Mouse (Mus musculus): ENCODE measurements around the gene Cldn12. TPM values are rescaled to one million over a fixed set of nuclear protein-coding genes. Genes with fewer than 3 reads are reported as not detected.
A peak's percentile ranks its signal among the peaks of the same experiment; 100 is the strongest.

The Cldn12 gene
- 17.3 and 18.8 TPM in 2 replicates for polyA plus RNA-seq (2015; fragmentation: Nextera tagmentation; extraction: Ambion mirVana)

GRCm38 (mm10) chr5:5514196-5515076, at the start of gene Cldn12:
Gene Cldn12 (minus strand): TSS chr5:5514958.
- H3K4me3 ChIP-seq: peak within 1 kb of the TSS; percentile 81
- under 1% methylated on average over 76 of the region's 79 CpGs for WGBS
- H3K4me2 ChIP-seq: peak within 1 kb of the TSS; percentile 66
- no peaks in the 10 kb centered on the region for H3K9me3 ChIP-seq
- peak within 1 kb of the TSS; percentile 88 for H3K27ac ChIP-seq
- no peaks in the 10 kb centered on the region for H3K36me3 ChIP-seq (replicated peaks)
- peaks cover 4% of the 10 kb centered on the region for H3K4me1 ChIP-seq
- peak; percentile 96 for ATAC-seq (replicated peaks)
- peak within 1 kb of the TSS; percentile 72 for H3K9ac ChIP-seq
- H3K27me3 ChIP-seq (replicated peaks): no peaks in the 10 kb centered on the region

GRCm38 (mm10) chr5:5562435-5562834, 47.7 kb upstream of the Cldn12 start:
- Histone ChIP-seq H3K9me3 (no peaks in the 10 kb centered on the region), H3K9ac (no peak overlapping the region), H3K4me1 (peaks cover 20% of the 10 kb centered on the region), H3K27ac (no peak overlapping the region), H3K4me2 (no peak overlapping the region), H3K36me3 (replicated peaks) (no peaks in the 10 kb centered on the region), H3K27me3 (replicated peaks) (no peaks in the 10 kb centered on the region), H3K4me3 (no peak overlapping the region)
- 72% methylated on average over 3 of the region's 3 CpGs for WGBS
- no peak for ATAC-seq (replicated peaks)

GRCm38 (mm10) chr5:5561041-5561706, 46.4 kb upstream of the Cldn12 start:
- H3K36me3 ChIP-seq (replicated peaks): no peaks in the 10 kb centered on the region
- no peak for ATAC-seq (replicated peaks)

GRCm38 (mm10) chr5:5559798-5560197, 45.0 kb upstream of the Cldn12 start:
- Histone ChIP-seq H3K27me3 (replicated peaks) (no peaks in the 10 kb centered on the region), H3K9ac (peak overlapping the region; percentile 53), H3K4me2 (peak overlapping the region; percentile 64), H3K36me3 (replicated peaks) (no peaks in the 10 kb centered on the region), H3K4me3 (peak overlapping the region; percentile 70), H3K9me3 (no peaks in the 10 kb centered on the region), H3K4me1 (peaks cover 20% of the 10 kb centered on the region), H3K27ac (peak overlapping the region; percentile 81)
- WGBS: 39% methylated on average over 8 of the region's 8 CpGs
- ATAC-seq (replicated peaks): peak; percentile 53

More at GRCm38 (mm10) chr5:5561041-5561706, 46.4 kb upstream of the Cldn12 start:
- Histone ChIP-seq H3K27me3 (replicated peaks) (no peaks in the 10 kb centered on the region), H3K4me1 (peaks cover 20% of the 10 kb centered on the region), H3K9ac (no peak overlapping the region), H3K9me3 (no peaks in the 10 kb centered on the region), H3K27ac (no peak overlapping the region), H3K4me3 (no peak overlapping the region), H3K4me2 (no peak overlapping the region)
- WGBS: 80% methylated on average over 4 of the region's 4 CpGs

- H3K9me3 ChIP-seq: no peaks in the 10 kb centered on the region
- H3K27me3 ChIP-seq (replicated peaks): no peaks in the 10 kb centered on the region
- WGBS: under 1% methylated on average over 43 of the region's 43 CpGs
- H3K27ac ChIP-seq: peak within 1 kb of the TSS; percentile 81
- H3K36me3 ChIP-seq (replicated peaks): peaks cover 5% of the 10 kb centered on the region
- peak; percentile 100 for ATAC-seq (replicated peaks)
- H3K9ac ChIP-seq: peak within 1 kb of the TSS; percentile 53
- peaks cover 20% of the 10 kb centered on the region for H3K4me1 ChIP-seq
- H3K4me2 ChIP-seq: peak within 1 kb of the TSS; percentile 64
- peak within 1 kb of the TSS; percentile 70 for H3K4me3 ChIP-seq
Observed at GRCm38 (mm10) chr5:5559079-5559740, 44.5 kb upstream of the Cldn12 start, which contains the start of gene Gtpbp10. Gene Gtpbp10 (minus strand): TSS chr5:5559538.

GRCm38 (mm10) chr5:5551110-5551509, 36.4 kb upstream of the Cldn12 start:
- WGBS: 95% methylated on average over 1 of the region's 1 CpGs
- no peak for ATAC-seq (replicated peaks)
- H3K4me1 ChIP-seq: no peaks in the 10 kb centered on the region
- H3K27ac ChIP-seq: no peak overlapping the region
- H3K9ac ChIP-seq: no peak overlapping the region
- no peaks in the 10 kb centered on the region for H3K9me3 ChIP-seq
- H3K36me3 ChIP-seq (replicated peaks): peaks cover 15% of the 10 kb centered on the region
- no peak overlapping the region for H3K4me3 ChIP-seq
- H3K4me2 ChIP-seq: no peak overlapping the region
- no peaks in the 10 kb centered on the region for H3K27me3 ChIP-seq (replicated peaks)

- Histone ChIP-seq H3K9ac (no peak overlapping the region), H3K9me3 (no peaks in the 10 kb centered on the region), H3K36me3 (replicated peaks) (peaks cover 30% of the 10 kb centered on the region), H3K4me1 (no peaks in the 10 kb centered on the region), H3K27ac (no peak overlapping the region), H3K4me2 (no peak overlapping the region), H3K4me3 (no peak overlapping the region), H3K27me3 (replicated peaks) (no peaks in the 10 kb centered on the region)
- ATAC-seq (replicated peaks): no peak
- 35% methylated on average over 3 of the region's 3 CpGs for WGBS
Observed at GRCm38 (mm10) chr5:5540385-5540784, 25.6 kb upstream of the Cldn12 start.

GRCm38 (mm10) chr5:5539771-5540170, 25.0 kb upstream of the Cldn12 start:
- Histone ChIP-seq H3K4me1 (no peaks in the 10 kb centered on the region), H3K9me3 (no peaks in the 10 kb centered on the region), H3K4me2 (no peak overlapping the region), H3K9ac (no peak overlapping the region), H3K36me3 (replicated peaks) (peaks cover 30% of the 10 kb centered on the region), H3K4me3 (no peak overlapping the region), H3K27ac (no peak overlapping the region), H3K27me3 (replicated peaks) (no peaks in the 10 kb centered on the region)
- no peak for ATAC-seq (replicated peaks)
- 61% methylated on average over 3 of the region's 3 CpGs for WGBS

- no peak overlapping the region for H3K4me2 ChIP-seq
- ATAC-seq (replicated peaks): no peak
- H3K36me3 ChIP-seq (replicated peaks): peaks cover 13% of the 10 kb centered on the region
- WGBS: 88% methylated on average over 1 of the region's 1 CpGs
- H3K27ac ChIP-seq: no peak overlapping the region
- H3K4me1 ChIP-seq: no peaks in the 10 kb centered on the region
- no peak overlapping the region for H3K4me3 ChIP-seq
- no peaks in the 10 kb centered on the region for H3K9me3 ChIP-seq
- H3K27me3 ChIP-seq (replicated peaks): no peaks in the 10 kb centered on the region
- H3K9ac ChIP-seq: no peak overlapping the region
Observed at GRCm38 (mm10) chr5:5536131-5536530, 21.4 kb upstream of the Cldn12 start.

GRCm38 (mm10) chr5:5533656-5534420, 19.1 kb upstream of the Cldn12 start:
- 92% methylated on average over 3 of the region's 3 CpGs for WGBS
- H3K27me3 ChIP-seq (replicated peaks): no peaks in the 10 kb centered on the region
- H3K9me3 ChIP-seq: no peaks in the 10 kb centered on the region
- H3K36me3 ChIP-seq (replicated peaks): peaks cover 8% of the 10 kb centered on the region
- no peak overlapping the region for H3K4me3 ChIP-seq
- H3K9ac ChIP-seq: no peak overlapping the region
- H3K4me1 ChIP-seq: no peaks in the 10 kb centered on the region
- ATAC-seq (replicated peaks): no peak
- H3K4me2 ChIP-seq: no peak overlapping the region
- no peak overlapping the region for H3K27ac ChIP-seq

- 79% methylated on average over 5 of the region's 5 CpGs for WGBS
- Histone ChIP-seq H3K4me2 (peak overlapping the region; percentile 66), H3K4me1 (peaks cover 4% of the 10 kb centered on the region), H3K36me3 (replicated peaks) (no peaks in the 10 kb centered on the region), H3K27me3 (replicated peaks) (no peaks in the 10 kb centered on the region), H3K9ac (0 out of 2 replicates have a peak overlapping the region, but pooled peaks have one; percentile 72), H3K27ac (no peak overlapping the region), H3K4me3 (peak overlapping the region; percentile 81; the same call in 1 of the 2 replicates), H3K9me3 (no peaks in the 10 kb centered on the region)
- ATAC-seq (replicated peaks): no peak
Observed at GRCm38 (mm10) chr5:5515411-5515810, 653 bp upstream of the Cldn12 start.
